Mouse (Mus musculus) bone marrow, adult 2 months (tissue): Measurements from ENCODE around the gene Eef1g.

Experiments used
- CTCF ChIP-seq: fragments of 200-500 bp; IDR thresholded peaks from 2 replicates; pipeline ENCODE4 v1.5.1; 2011; ENCODE audit warnings: low read length, control low read depth; ENCODE audit not compliant: control insufficient read depth, insufficient read depth
- POLR2A ChIP-seq: fragments of 200-500 bp; IDR thresholded peaks from 2 replicates; pipeline ENCODE4 v1.6.1; 2011; ENCODE audit warnings: low read depth, mild to moderate bottlenecking, control low read depth, low read length, borderline replicate concordance; ENCODE audit not compliant: control insufficient read depth

GRCm38 (mm10) chr19:8965771-8966170 lies 1.1 kb upstream of the Eef1g start:
- TF ChIP-seq CTCF (no peak), POLR2A (no peak)
